Mouse (Mus musculus): Measurements from ENCODE around the gene Osbpl9. TPM values are rescaled to one million over a fixed set of nuclear protein-coding genes. Genes with fewer than 3 reads are reported as not detected.
A peak's percentile ranks its signal among the peaks of the same experiment; 100 is the strongest.

The Osbpl9 gene
- total RNA-seq, 2 experiments from 2014 or later: 76.2 to 100 TPM

DNA sequence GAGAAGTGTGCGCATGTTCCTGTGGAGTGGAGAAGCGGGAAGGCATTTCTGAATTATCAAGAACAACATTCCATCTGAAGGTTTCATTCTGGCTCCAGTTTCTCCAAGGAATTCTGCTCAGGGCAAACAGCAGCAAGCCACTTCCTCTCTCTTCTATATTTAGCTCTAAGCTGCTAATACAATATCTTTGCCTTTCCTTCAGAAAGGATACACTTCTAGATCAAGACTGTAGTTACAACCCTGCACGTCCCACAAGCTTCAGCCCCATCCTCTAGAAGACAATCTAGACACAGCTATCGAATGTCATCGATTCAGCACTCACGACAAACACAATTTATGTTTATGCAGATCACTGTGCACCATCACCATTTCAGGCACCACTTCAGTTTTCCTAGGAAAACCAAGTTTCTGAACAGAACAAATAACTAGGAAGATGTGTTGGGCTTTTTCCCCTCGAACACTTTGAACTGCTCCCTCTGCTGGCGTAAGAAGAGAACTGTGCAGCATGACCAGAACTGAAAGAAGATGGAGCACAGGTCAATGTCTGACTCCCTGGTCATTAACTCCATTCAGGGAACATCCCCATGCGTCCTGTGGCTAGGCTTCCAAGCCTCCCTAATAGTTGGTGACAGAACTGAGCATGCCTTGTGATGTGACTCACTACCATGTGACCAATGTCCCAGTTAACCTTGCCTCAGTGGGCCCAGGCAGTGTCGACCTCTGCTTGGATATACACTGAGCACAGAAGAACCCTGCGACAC lies 54.6 kb downstream of the Osbpl9 start:
- DNase-seq: peak; percentile 40
- intact Hi-C loops (cut with DNase I; ENCODE audit: low total_unique reads): no loop called here

- intact Hi-C loops (cut with DNase I; ENCODE audit: low total_unique reads): no loop called here
- DNase-seq: no peak
These were observed 59.0 kb downstream of the Osbpl9 start for GRCm38 (mm10) chr4:109143091-109143490.

DNA sequence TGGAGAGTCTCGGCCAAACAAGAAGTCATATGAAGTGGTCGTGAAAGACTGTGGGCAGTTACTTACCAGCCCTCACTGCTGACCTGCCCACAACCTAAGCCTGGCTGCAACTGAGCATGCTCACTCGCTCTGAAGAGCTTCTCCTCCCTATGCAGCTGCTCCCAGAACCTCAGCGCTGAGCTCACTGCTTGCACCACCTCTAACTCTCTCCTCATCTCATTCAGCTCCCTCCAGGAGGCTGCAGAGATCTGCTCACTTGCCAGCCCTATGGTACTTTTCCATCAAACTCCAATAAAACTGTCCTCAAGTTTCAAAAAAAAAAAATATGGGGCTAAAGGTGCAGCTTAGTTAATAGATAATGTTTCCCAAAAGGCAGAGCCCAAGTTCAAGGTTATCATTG lies 63.5 kb downstream of the Osbpl9 start:
- intact Hi-C loops (cut with DNase I; ENCODE audit: low total_unique reads): no loop called here
- DNase-seq: no peak

DNA sequence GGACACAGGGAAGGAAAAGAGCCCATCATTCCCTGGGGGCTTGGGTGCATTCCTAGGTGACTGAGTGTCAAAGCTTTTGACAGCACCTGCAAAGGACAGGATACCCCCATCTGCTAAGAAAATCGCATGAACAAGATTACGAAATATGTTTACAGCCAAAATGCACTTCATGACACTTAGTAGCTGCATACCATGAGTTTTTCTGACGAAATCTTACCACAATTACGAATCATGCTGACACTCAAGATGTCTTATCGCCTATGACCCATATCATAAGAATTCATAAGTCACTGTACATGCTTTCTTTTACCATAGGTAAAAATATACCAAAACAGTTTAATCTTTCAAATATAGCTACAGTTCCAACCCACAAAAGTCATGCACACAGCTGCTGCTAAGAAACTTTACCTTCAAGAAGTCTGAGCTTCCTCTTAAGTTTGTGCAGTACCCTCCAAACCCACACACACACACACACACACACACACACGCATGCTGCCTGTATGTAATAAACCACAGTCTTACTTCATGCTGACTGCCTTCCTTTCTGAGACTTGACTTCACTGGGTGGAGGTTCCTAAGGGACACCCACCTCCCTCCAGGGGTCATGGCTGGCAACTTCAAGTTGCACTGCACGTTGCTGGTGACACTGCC lies 65.5 kb downstream of the Osbpl9 start:
- intact Hi-C loops (cut with DNase I; ENCODE audit: low total_unique reads): no loop called here
- no peak for DNase-seq

GRCm38 (mm10) chr4:109134955-109135354 lies 67.1 kb downstream of the Osbpl9 start:
- intact Hi-C loops (cut with DNase I; ENCODE audit: low total_unique reads): no loop called here
- DNase-seq: no peak

- intact Hi-C loops (cut with DNase I; ENCODE audit: low total_unique reads): no loop called here
- no peak for DNase-seq
These were observed 70.7 kb downstream of the Osbpl9 start for GRCm38 (mm10) chr4:109131256-109131872.

- peak; percentile 35 for DNase-seq
- intact Hi-C loops (cut with DNase I; ENCODE audit: low total_unique reads): no loop called here
These were observed 73.1 kb downstream of the Osbpl9 start for GRCm38 (mm10) chr4:109128971-109129370.

DNA sequence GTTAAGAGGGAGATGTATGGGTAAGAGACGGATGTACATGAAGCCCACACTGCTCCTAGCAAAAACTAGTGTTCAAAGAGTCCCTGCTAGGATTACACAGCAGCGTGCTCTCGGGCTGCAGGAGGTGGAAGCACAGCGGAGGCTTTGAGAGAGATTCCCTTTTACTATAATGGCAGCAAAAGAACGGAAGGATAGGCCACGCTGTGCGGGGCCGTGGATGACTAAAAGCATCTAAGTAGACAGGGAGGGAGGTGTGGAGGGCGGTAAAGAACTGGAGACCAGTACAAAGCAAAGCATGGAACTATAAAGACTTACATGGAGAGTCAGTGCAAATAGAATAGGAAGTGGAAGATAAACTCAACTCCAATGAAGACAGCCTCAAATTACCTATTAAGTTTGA lies 74.1 kb downstream of the Osbpl9 start:
- intact Hi-C loops (cut with DNase I; ENCODE audit: low total_unique reads): no loop called here

GRCm38 (mm10) chr4:109126834-109127564 lies 75.1 kb downstream of the Osbpl9 start:
- intact Hi-C loops (cut with DNase I; ENCODE audit: low total_unique reads): no loop called here
- DNase-seq: no peak

More for the DNA sequence above, 74.1 kb downstream of the Osbpl9 start:
- no peak for DNase-seq

- DNase-seq: no peak
- intact Hi-C loops (cut with DNase I; ENCODE audit: low total_unique reads): no loop called here
These were observed 76.2 kb downstream of the Osbpl9 start for GRCm38 (mm10) chr4:109125746-109126425.

DNA sequence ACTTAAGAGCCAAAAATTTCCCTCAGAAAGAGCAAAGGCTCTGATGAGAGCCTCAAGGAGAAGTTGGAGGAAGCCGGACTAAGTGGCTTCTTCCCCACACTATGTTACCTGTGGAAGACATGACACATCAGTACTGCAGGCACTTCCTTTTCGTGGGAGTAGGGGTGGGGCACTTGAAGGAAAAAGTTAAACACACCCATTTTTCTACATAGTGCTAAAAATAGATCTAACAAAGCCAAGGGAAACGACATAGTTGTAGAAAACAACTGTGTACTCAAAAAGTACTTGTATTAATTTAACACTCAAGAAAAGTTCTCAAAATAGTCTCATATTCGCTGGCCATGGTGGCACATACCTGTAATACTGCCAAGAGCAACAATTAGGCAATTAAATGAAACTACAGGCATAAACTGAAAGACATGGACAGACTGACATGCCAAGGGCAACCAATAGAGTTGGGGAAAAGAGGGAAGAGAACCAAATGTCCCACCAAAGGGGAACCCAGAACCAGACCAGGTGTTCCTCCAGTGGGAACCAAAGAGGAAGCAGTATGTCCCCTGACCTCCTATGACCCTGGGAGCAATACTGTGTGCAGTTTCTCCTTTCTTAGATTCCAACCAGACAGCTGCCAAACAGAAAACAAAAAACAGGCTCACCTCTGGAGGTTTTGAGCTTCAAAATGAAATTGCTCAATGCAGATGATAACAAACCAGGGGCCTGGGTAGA lies 79.1 kb downstream of the Osbpl9 start:
- no peak for DNase-seq
- intact Hi-C loops (cut with DNase I; ENCODE audit: low total_unique reads): no loop called here

DNA sequence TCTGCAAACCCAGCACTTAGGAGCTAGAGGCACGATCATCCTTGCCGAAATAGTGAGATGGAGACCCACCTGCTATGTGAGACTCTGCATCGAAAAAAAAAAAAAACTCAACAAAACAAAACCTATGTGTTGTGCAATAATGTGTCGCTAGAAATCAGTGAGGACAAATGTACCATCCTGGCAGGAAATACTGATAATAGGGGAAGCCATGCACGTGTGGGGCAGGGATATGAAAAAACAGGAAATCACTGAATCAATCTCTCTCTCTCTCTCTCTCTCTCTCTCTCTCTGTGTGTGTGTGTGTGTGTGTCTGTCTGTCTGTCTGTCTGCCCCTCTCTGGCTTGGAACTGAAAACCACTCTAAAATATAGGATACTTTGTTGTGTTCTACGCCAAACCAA lies 81.3 kb downstream of the Osbpl9 start:
- intact Hi-C loops (cut with DNase I; ENCODE audit: low total_unique reads): no loop called here
- no peak for DNase-seq

- DNase-seq: no peak
- intact Hi-C loops (cut with DNase I; ENCODE audit: low total_unique reads): no loop called here
These were observed 82.4 kb downstream of the Osbpl9 start for GRCm38 (mm10) chr4:109119641-109120125.

DNA sequence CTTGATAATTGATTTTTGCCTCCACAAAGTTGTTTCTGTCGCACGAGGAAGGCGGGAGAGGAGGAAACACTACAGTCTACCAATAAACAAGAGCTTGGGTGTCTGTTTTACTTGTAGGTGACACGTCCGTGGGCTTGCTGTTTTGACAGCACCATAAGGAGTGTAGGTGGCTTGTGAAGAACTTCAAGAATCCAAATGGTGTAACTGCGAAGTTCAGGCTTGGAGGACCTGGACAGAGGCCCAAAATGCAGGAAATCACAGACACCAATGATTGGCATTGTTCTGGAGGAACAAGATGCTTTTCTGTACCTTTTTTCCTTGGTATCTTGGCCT lies 83.8 kb downstream of the Osbpl9 start:
- intact Hi-C loops (cut with DNase I; ENCODE audit: low total_unique reads): no loop called here
- no peak for DNase-seq

- intact Hi-C loops (cut with DNase I; ENCODE audit: low total_unique reads): no loop called here
- peak; percentile 88 for DNase-seq
These were observed 84.3 kb downstream of the Osbpl9 start for GRCm38 (mm10) chr4:109117596-109118326.

DNA sequence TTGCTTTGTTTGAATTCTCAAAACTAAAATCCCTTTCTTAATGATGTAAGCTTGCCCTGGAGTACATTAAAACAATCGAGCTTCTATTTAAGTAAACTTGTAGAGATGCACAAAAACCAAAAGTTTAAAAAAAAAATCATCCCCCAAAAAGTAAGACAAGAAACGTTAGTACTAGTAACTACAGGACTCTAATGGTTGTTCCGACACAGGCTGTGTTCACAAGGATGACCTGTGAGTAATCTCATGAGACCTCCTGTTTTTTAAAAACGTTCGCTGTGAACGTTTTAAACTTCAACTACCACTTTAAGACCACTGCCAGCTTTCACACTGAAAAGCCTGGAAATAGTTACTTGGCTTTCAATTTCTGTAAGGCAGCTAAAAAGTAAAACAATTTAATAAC lies 85.1 kb downstream of the Osbpl9 start:
- intact Hi-C loops (cut with DNase I; ENCODE audit: low total_unique reads): no loop called here
- no peak for DNase-seq

- DNase-seq: peak; percentile 22
- intact Hi-C loops (cut with DNase I; ENCODE audit: low total_unique reads): no loop called here
These were observed 85.6 kb downstream of the Osbpl9 start for GRCm38 (mm10) chr4:109116494-109116893.

DNA sequence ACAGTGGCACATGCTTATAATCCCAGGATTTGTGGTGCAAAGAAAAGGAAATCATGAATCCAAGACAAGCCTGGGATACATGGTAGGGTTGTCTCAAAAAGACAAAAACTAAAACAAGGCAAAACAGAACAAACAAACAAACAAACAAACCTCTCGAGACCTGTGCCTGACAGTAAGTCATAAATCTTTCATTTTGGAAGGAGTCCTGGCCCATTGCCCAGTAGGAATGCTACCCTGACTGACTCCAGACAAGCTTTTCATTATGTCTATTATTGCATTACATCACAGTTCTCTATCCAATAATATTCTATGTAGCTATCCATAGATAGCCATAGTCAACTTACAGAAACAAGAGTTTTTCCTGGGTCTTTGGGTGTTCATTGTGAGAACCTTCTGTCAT lies 86.3 kb downstream of the Osbpl9 start:
- intact Hi-C loops (cut with DNase I; ENCODE audit: low total_unique reads): no loop called here
- DNase-seq: no peak

Measured in gastrocnemius, postnatal 14 days (tissue).